Mouse (Mus musculus) kidney, postnatal 10 days (tissue): ENCODE measurements at regions not wholly inside any gene's neighbourhood (a gene's known extent, or its start where the extent isn't known, plus 50 kb on each side); places are given as distances from the start of the nearest gene placed in this dataset.

ENCODE experiments used
- DNase-seq: peaks from one replicate; pipeline ENCODE4 v3.0.0; 2021; ENCODE audit warnings: mixed read lengths

GRCm38 (mm10) chr19:15201262-15201661 is 603.4 kb upstream of the Tle4 start:
- DNase-seq = peak; percentile 52

DNA sequence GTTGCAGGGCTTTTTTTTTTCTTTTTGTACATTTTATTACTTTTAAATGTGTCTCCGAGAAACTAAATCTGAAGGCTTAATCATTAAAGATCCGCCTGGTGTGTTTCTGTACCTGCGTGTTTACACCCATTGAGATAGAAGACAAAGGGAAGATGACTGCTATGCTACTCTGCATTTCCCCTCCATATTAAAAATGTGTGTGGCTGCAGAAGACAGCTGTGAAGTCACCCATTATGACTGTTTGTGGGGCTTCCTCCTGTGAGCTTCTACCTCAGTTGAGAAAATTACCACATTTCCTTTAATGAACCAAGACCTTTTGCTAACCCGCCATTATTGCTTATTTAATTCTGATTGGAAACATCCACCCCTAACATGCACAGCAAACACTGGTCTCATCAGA is 602.9 kb upstream of the Tle4 start:
- no peak for DNase-seq

DNA sequence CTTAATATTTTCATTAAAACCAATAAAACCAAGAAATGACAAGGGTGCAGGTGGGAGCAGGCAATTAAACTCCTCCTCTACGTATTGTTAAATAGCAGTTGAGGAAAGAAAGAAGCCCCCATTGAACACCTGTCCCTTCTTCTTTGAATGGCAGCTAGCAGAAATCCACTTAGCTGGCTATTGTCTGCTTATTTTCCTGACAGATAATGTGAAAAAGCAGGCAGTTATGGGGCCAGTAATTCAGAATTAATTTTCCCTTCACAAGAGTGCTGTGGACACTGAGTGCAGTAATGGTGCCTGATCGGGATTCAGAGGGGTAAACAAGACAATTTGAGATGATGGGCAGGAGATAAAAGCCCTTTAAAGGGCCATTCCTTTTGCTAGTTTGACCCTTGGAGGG is 602.5 kb upstream of the Tle4 start:
- DNase-seq = no peak

DNA sequence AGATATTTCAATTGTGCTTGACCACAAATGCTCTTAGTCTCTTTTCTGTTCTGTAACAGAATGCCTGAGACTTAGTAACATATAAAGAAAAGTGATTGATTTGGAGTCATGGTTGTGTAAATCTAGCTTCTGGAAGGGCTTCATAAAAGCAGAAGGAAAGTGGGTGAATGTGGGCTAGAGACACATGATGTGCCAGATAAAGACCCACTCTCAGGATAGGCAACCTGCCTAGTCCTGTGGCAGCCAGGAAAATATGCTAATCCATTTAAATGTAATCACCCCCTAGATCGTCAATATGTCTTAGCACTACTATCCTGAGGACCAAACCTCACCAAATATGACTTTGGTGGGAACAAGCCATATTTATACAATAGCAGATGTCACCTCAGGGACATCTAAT is 601.8 kb upstream of the Tle4 start:
- DNase-seq = no peak

GRCm38 (mm10) chr19:15175221-15175620 is 577.4 kb upstream of the Tle4 start:
- DNase-seq = no peak

DNA sequence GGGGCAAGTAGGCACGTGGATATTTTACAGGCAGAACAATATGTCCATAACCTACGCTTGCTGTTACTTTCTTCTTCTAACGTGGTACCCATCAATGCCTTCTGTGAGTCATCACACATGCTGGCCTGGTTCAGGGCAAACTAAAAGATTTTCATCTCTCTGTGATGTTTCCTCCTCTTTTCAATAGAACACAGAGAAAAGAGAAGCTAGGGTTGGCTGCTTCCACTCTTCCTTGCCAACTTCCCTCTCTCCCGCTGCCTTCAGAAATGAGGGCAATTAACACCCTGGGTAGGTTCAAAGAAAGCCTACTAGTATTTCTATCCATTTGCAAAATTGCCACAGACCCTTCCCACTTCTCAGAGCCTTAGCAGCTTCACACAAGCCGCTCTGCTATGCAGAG is 575.5 kb upstream of the Tle4 start:
- no peak for DNase-seq

DNA sequence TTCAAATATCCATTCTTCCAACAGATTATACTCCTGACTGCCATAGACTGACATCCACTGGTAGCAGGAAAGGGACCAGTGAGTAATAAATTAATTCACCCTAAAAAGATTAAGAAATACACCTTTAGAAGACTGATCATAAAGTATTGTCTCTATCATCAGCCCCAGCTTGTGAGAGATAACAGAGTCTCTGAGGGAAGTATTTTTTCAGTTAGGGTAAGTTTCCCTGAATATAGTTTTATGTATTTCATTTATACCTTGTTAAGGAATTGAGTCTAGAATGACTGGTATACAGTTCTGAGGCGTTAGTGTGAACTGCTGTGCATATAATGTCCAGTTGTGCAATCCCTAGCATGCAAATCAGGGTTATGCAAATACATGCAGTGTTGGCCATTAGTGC is 569.3 kb upstream of the Tle4 start:
- no peak for DNase-seq

DNA sequence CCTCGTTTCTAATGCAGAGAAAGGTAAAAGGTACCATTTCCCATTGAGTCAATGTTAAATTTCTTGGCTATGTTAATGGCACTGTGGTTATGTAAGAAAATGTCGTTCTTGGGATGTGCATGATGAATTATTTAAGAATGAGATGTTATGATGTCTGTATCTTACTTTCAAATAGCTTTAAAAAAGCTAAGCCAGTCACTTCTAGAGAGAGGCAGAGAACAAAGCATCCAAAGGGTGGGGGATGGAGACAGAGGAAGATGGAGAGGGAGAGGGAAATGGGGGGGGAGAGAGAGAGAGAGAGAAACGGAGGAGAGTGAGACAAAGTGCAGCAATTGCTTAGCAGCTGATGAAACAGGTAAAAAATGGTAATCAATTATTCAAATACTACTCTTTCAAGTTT is 562.8 kb upstream of the Tle4 start:
- DNase-seq = no peak

- DNase-seq = no peak
Observed at GRCm38 (mm10) chr19:15158653-15159052, 560.8 kb upstream of the Tle4 start.

DNA sequence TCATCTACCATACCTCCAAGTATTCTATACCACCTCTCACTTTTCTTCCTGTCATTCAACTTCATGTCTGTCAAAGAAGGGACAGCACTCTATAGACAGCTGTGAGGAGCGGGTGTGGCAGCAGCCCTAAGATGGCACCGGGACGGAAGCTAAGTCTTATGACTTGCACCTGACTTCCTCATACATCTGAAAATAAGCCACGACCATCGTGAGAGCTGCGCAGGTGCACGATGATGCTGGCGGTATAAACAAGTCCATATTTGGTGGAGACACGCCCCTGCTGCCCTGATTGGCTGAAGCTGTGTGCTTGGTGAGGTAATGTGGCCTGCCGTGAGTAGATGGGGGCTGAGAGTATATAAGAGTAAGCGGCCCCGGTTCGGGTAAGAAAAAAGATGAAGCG is 560.3 kb upstream of the Tle4 start:
- DNase-seq = no peak

DNA sequence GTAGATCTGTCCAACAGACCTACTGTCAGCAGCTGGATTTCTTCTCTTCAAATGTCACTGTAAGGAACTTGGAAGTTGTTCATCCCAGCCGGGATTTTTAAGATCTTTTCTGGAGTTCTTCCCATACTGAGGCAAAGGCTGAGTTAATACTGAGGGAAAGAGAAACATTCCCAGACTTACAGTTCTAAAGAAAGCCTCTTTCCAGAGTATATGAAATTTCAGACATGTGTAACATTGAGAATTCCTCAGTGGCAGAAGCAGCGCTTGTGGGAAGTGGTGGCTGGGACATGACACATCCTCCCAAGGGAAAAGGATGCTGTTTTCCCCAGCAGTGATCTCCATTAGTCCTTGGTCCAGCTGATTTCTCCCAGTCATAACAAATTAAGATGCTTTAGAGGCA is 556.8 kb upstream of the Tle4 start:
- DNase-seq = peak; percentile 6

DNA sequence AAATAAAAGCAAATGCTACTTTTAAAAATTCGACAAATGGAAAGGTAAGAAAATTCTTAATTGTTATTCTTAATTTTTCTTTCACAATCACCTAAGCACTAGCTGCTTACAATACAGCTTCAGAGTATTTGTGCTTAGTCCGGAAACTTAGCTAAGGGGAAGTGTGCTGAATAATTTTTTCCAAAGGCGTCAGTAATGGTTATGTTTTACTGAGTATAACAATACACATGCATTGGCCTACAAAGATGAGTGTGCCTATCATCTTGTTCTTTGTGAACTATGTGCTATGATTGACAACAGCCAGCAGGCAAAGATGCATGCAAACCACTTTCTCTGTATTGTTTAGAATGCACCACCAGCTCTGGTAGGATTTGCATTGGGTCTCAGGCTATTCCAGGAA is 548.5 kb upstream of the Tle4 start:
- DNase-seq = no peak

DNA sequence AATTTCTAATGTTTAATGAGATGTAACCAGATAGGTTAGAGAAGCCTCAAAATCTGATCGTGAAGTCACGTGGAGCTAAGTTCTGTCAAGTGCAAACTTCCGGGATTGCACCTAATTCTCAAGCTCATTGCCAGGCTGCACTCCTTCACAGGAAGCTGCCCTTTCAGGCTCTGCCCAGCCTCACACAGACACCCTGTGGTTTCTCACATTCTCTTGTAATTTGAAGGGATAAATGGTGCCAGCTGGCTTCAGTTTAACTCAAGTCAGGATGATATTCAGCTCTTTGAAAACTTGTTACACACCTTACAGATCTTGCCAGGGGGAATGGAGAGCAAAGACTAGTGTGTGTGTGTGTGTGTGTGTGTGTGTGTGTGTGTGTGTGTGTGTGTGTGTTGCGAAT is 529.3 kb upstream of the Tle4 start:
- DNase-seq = no peak

DNA sequence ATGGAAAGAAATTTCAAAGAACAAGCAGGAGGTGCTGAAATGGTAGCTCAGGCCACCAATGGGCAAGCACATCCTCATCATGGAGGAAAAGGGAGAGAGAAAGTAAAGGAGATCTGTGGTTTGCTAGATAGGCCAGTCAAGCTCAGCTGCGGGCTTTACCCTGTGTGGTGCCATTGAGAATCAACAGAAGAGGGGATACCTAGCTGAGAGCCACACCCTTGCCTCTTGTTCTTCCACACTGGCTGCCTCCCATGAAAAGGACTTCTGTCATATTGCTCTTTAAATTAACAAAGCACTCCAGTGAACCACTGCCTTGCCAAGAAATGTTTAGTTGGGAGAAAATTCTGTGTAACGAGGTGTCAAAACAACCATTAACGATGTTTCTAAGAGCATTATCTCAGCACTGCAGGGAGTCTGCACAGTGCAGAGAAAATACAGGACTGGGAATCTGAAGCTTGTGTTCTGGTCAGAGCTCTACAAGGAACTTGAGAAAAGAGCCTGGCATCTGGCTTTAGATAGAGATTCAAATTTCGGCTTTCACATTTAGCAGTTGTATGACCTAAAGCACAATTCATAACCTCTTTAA is 510.7 kb upstream of the Tle4 start:
- no peak for DNase-seq

GRCm38 (mm10) chr19:15095054-15095453 is 497.2 kb upstream of the Tle4 start:
- DNase-seq = no peak

DNA sequence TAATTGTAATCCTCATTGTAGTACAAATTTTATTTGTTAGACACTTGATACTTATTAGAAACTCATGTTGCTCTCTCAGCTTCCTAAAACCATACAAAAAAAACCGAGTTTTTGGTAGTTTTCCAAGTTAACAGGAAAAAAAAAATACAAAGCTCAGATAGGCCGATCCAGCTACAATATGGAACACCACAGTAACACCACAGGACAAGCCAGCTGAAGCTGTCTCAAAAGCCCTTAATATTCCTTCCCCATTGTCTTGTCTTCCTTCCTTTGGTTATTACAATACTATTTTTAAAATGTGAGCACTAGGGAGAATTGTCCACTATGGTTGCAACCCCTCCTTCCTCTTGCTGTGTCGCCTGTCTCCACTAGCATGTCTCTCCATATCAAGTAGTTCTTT is 495.7 kb upstream of the Tle4 start:
- no peak for DNase-seq

DNA sequence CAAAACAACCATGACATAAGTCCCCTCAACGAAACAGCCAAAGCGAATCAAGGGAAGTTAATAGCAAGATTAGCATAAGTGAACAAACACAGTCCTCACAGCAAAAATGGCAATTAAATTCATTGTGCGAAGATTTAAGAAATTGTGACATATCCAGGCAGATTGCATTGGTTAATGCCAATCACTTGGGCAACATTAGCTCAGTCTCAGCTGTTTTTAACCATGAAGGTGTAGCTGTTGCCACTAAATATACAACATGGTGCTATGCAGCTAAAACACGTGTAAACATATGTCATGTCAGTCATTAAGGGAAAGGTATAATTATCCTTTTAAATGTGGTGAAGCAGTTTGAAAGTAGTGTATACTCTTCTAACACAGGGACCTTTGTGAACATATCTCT is 482.8 kb upstream of the Tle4 start:
- DNase-seq = no peak

DNA sequence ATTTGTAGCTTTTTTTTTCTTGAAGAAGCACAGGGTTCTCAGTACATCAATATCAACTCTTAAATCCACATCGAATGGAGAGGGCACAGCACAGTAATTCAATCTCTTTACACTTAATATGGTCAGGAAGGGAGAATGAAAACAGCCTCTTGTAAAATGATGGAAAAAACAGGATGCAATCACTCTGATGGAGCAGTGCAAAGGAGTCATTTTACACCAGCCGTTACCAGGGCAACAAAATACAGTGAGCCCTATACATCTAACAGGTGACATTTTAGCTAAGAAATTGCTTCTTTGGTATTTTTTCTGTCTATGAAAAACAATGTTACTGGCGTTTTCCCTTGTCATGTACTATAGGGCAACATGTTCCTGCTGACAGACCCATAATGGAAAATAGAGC is 459.9 kb upstream of the Tle4 start:
- no peak for DNase-seq

GRCm38 (mm10) chr19:15053582-15054141 is 455.8 kb upstream of the Tle4 start:
- no peak for DNase-seq

GRCm38 (mm10) chr19:15052642-15053239 is 454.9 kb upstream of the Tle4 start:
- no peak for DNase-seq

GRCm38 (mm10) chr19:15047896-15048295 is 450.0 kb upstream of the Tle4 start:
- peak; percentile 24 for DNase-seq

DNA sequence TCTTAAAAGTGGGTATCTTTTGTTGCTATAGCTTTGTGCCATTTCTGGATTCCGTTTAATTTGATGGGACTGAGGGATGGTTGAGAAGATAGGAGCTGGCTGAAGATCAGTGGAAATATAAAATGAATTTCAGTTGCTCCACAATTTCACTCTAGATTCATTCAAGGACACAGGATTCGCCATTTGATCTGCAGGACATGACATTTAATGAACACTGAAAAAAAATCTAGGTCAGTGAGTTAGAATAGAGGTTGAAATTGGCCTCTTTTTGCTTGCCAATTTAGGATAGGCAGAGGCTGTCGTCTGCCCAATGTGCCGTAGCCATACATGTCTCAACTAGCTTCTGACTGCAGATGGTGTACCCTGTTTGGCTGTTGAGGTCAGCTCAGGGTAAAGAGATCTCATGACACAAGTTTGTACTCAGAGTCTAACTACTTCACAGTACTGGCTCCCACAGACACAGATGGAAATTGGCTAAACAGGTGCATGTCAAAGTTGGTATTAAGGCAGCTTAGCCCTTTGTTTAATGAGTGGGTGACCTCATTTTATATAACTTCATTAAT is 449.5 kb upstream of the Tle4 start:
- no peak for DNase-seq

GRCm38 (mm10) chr19:15035554-15035953 is 437.7 kb upstream of the Tle4 start:
- peak; percentile 87 for DNase-seq

DNA sequence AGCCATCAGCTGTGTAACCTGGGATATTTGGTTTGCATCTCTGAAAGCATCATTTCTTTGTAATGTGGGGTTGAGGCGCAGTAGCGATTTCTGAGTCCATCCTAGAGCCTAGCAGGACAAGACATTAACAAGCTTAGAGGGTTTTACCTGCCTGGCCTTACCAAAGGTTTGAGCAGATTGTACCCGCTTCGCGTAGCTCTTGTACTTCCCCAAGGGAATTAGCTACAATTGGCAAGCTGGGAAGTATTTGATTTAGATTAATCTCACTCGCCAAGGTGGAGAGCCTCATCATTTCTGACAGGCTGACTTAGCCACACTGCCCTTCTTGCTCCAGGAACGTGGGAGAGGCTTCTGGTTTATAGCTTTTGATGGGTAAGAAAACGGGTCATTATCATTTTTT is 436.1 kb upstream of the Tle4 start:
- no peak for DNase-seq

DNA sequence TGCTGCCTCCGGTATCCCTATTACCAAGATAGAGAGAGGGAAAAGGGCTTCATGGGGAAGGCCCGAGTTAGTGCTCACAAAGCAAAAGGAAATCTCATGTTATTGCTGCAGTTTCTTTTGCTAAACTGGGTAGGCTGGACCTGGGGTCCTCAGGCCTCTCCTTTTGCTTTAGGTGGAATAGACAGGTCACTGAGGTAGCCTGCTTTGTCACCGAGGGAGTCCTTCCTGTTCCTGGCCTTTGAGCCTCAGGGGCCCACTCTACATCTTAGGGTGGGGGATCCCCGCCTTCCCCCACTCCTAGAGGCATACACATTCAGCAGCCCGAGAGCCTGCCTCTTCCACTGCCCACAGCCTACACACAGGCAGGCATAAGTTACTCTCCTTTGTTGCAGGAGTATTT is 435.5 kb upstream of the Tle4 start:
- DNase-seq = no peak
